Mouse (Mus musculus) urinary bladder, adult 18-20 months (tissue): Measurements from ENCODE around the gene Col8a1.

Experiments
- DNase-seq, 2 experiments: peaks; one replicate each; pipeline ENCODE4 v3.0.0; 2022; ENCODE audit warnings: low spot score in 2 of 2, mixed read lengths in 2 of 2

Gene Col8a1

DNA sequence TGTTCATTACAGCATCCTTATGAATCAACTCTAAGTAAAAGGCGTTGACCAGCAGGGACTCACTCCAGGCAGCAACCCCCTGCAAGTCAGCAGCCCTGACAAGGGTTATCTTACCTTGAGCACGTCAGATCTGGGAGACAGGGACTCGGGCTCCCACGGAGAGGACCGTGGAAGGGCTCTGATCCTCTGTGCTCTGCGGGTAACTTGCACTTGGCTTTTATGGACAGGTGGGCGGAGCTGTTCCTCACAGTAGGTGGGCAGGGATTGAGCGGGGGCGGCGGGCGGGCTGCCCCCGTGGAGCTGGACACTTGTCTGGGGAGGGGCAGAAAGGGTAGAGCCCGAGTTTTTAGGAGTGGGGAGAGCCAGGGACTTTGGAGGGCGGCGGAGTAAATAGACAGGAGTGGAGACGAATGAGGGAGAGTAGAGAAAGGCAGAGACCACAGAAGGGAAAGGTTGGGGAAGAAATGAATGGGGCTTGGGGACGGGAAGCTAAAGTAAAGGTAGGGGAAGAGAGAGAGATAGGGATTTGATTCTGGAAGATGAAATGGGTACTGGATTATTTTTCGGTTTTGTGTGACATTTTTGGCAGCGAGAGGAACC is at the start of gene Col8a1:
Col8a1 (minus strand) TSS at position 212 of the 600 bp plus-strand sequence.
- peak in 1 of 2 experiments; percentile 3 for DNase-seq

DNA sequence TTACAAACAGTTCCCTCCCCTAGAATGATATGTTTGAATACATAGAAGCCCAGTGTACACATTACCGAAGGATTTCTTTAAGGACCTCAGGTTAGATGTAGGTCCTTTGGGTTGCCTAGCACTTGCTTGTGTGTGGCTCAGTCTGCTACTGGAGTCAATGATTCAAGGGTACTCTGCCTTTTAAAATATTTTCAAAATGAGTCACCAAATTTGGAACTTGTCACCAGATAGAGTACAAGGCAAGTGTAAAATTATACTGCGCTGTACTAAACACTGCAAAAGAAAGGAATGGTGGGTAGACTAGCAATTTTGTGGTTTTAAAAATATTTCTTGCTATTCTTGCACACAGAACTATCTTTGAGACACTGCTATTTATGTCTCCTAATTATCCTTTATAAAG is 47.3 kb upstream of the Col8a1 start:
- DNase-seq, result no peak

DNA sequence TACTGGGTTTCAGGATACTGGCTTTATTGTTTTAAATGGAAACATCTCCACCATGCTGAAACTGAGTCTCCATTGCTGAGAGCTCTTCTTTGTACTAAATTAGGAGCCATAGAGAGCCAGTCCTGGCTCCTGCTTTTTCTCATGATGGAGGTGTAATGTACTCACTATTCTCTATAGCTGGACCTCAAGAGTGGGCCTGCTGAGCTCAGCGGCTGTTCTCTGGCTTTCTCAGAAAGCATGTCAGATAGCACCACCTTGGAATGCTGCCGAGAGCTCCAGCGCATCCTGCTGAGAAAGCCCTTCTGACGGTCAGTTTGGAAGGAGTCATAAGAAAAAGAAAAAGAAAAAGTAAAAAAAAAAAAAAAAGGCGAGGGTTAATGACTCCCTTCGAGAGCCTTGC is 41.8 kb upstream of the Col8a1 start:
- DNase-seq, result no peak

DNA sequence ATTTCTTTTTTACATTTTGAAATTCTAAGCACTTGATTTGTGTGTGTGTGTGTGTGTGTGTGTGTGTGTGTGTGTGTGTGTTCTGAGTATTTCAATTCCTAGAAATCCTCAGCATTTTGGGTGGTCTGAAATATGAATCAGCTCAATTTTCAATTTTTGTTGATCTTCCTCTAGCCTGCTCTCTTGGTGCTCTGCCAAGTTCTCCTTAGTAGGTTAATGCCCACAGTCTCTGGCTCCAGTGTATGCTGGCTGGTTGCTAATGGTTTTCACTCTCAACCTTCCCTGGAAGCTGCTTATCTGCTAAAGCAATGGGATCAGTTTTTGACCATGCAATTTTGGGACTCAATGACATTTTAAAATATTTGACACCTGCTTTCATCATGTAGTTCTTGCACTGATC is 24.5 kb upstream of the Col8a1 start:
- DNase-seq, result no peak

DNA sequence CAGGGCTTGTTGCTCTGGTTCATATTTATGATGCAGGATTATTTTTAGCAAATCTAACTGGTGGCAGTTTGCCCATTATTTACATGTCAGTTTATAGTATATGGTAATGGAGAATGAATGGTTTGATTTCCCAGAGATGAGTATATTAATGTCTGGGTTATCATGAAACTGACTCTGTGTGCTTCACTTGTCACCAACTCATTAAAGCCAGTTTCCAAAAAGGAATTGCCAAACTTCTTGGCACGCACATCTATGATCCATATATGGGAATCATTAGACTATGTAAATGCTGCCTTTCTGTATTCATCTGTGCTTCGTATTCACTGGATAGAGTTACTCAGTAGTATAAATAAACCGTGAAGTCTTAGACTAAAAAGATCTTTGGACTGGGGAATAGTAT is 11.1 kb upstream of the Col8a1 start:
- no peak for DNase-seq

DNA sequence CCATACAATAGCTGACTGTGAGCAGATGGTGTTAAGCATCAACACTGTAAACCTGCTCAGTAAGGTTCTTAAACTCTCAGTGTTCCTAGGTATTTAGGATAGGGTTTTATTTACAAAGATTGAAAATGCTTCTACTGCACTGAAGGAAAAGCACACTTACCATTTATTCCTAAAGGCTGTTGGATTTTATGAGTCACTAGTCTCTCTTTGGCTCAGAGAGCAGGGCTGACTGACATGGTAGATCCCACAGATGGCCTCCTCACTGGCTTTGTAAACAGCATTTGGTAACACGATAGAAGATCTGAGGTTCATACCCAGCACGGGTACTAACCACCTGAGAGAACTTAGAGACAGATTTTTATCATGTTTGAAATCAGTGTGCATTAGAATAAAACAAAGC is 5.3 kb upstream of the Col8a1 start:
- no peak for DNase-seq

DNA sequence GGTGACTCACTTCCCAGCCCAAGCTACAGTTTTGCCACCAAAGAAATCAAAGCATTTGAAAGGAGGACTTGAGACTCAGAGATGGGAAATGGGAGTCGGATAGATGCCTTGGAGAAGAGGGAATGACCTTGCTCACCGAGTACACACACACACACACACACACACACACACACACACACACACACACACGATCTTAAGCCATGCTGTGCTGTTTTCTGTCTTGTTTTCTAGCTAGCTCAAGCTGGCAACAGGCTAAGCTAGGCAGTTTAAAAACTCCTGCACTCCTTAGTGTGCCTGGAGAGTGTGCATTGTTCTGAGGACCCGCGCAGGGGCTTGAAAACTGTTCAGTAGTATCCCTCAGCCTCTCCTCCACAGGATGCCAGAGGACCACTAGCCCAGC is 1.2 kb upstream of the Col8a1 start:
- no peak for DNase-seq

DNA sequence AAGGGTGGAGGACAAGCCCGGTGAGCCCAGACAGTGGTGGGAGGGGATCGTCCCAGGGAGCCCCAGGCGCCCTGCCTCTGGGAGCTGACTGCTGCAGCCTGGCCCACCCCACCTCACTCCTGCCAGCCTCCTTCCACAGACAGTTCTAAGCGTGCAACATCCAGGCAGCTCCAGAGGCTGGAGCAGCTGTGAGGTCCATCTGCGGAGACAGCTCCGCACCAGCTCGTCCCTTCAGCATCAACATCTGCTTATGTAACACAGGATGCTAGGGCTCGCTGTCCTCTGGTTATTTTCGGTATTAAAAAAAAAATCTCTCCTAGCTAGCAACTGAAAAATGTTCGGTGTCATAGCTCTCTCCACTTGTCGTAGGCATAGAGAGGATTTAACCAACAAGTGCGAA is 704 bp upstream of the Col8a1 start:
- peak in 1 of 2 experiments; percentile 7 for DNase-seq

DNA sequence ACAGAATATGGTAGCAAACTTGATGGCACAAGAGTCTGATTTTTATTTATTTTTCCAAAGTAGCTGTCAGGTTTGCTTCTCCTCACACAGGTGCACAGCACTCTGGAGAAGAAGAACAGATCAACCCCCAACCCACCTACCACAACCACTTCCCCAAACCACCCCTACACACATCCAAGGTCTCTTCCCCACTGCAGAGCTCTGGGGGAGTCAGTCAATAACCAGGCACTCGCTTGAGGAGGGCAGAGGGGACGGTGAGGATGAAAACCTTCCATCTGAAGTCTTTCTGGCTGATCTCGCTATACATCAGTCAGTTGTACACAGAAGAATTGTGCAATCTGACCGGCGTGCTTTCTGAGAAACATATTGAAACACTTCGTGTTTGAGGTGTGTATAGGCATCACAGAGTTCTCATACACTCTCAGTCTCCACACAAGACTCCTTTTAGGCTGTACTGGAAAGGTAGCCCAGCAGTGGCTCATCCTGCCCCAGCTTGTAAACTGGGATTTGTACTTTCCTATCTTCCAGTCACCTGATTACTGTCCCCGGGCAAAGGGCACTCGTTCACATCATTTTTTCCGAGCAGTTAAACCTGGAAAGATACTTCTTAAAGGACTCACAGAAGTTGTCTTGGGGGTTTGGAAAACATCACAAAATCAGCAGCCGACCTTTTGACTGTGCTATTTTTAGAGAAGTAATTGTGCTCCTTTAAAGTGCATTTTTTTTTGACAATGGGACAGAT is 827 bp downstream of the Col8a1 start:
- no peak for DNase-seq

DNA sequence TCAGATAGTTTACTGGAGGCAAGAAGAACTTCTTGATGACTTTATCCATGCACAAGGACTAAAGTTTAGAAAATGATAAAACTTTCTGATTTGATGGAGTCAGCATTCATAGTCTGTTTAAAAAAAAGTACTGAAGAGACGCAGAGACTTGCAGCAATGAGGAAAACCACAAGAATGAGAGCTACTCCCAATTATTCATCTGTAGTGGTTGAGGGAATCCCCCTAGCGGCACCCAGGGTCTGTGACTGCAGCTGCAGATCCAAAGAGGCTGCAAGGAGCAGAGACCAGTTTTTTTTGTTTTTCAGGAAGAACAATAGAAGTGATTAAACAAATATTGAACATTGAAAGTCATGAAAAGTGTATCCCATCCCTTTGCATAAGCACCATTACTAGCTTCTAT is 4.0 kb downstream of the Col8a1 start:
- DNase-seq, result no peak

DNA sequence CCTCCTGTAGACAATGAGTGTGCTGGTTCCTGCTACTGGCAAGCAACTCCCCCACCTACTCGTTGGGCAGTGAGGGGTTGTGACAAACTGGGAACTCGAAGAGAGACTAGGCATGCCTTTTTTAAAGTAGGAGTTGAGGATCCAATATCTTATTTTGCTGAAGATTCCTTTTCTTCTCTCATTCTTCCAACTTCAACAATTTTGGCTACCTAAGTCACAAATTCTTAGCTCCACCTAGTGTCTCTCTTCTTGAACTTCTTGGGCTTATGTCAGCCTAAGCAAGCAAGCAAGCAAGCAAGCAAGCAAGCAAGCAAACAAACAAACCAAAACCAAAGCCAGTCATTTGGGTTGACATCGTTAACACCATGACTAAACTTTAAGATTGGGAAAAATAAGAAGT is 6.4 kb downstream of the Col8a1 start:
- no peak for DNase-seq

DNA sequence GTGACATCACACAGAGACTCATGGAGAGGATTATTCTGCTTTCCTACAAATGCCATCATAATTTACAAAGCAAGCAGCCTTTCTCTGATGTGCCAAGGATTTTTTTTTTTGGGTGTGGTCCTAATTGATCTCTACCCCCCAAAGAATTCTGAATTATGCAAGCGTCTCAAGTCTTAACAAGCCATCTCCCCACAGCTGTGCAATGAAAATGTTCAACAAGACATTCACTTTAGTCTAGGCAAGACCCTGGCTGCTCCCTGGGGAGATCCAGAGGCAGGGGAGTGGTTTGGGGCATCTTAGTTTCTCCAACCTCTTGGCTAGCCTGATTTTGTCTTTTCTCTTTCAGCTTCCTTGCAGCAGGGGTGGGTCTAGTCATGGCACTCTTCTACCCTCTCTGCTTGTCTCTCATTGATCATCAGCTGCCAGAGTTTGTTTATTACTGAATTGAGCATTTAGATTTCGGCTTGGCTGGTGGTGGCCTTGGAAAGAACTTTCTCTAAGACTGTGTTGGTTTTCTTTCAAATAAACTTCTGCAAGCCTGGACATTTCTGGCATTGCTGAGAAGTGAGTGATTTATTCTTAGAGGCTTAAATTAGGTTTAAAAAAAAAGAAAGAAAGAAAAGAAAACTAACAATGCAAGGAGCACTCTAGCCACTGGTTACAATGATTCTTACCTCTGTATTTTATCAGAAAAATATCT is 7.0 kb downstream of the Col8a1 start:
- DNase-seq, result no peak

DNA sequence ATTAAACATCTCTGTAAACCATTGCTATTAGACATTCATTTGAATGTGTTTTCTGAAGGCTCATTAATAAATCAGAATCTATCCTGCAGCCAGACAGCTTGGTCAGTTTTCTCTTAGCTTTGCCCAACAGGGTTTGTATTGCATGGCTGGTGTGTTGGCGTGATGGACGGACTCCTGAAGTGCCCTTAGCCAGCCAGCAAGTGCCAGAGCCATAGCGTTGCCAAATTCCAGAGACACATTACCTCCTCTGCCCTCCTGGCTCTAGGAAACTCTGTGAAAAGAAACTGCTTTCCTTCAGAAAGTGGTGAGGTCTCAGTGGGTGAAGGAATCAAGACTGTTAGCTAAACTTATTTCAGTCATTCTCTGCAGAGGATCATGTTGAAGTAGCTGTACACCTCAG is 14.4 kb downstream of the Col8a1 start:
- DNase-seq, result no peak

DNA sequence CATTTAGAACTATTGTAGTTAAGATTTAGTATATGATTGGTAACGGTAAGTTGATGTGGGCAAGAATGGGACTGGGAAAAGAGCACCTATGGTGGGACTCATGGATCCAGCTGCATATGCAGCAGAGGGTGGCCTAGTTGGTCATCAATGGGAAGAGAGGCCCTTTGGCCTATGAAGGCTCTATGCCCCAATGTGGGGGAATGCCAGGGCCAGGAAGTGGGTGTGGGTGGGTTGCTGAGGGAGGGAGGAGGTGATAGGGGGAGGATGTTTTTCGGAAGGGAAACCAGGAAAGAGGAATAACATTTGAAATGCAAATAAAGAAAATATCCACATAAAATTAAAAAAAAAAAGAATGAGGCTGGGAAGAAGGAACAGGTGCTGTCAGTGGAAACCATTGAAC is 19.6 kb downstream of the Col8a1 start:
- DNase-seq, result no peak

DNA sequence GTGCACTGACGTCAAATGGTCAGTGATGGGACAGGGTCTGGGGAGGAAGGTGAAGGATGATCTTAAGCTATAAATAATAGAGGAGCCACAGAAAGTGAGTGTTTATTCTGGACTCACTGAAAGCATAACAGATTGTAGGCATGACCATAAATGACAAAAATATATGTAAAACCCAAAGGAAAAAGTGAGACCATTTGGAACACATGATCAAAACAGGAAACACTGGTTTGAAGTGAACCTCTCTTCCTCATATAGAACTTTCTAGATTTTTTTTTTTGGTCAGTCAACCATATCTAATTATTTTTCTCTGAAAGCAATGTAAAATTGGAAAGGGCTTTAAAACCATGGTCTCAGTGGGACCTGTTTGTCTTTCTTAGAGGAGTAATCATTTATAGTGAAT is 21.0 kb downstream of the Col8a1 start:
- DNase-seq, result no peak

DNA sequence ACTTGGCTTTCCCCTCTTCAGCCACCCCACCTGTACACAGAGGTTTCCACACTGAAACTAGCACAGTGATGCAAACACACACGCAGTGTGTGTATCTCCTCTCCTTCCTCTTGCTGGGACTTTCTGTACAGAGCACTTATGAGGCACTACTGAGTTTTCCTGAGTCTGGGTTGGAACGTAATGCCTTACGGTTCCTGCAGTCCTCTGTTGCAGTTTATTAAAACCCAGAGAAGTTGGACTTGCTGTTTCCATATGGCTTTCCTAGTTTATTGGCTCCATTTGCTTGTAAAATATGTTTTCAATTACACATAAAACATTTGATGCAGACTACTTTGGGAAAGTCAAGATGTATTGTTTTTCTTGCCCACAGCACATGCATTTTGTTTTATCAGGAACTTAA is 21.4 kb downstream of the Col8a1 start:
- no peak for DNase-seq

DNA sequence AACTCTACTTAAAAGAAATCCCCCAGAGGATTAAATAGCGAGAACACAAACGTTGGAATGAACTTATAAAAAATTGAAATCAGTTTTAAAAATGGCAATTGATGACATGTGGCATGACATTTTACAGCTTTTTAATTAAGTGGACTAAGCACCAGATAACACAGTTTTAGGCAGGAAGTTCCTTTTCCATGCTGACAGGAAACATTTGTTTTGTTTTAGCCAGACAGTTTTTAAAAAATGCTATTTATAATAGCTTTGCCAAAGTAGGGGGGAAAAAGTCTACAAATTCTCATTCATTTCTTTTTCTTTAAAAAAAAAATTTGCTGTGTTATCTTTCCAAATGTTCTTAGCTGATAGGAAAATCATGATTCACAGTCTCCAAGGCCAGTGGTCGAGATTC is 29.6 kb downstream of the Col8a1 start:
- no peak for DNase-seq

DNA sequence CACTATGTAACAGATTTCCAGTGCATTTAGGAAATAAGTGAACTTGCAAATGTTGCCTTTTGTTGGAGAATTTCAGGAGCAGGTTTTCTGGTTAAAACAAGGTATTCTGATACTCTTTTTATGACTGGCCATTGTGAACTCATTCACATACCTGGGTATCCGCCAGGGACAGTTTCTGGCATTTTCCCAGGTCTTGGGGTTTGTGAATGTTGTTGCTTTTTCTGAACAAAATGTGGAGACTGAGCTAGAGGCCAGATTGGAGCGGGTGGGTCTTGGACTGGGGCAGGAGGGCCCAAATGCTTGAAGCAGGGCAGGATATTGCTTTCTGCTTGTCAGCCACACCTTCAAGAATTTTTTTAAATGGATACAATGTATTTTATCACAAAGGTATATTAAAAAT is 35.6 kb downstream of the Col8a1 start:
- no peak for DNase-seq

DNA sequence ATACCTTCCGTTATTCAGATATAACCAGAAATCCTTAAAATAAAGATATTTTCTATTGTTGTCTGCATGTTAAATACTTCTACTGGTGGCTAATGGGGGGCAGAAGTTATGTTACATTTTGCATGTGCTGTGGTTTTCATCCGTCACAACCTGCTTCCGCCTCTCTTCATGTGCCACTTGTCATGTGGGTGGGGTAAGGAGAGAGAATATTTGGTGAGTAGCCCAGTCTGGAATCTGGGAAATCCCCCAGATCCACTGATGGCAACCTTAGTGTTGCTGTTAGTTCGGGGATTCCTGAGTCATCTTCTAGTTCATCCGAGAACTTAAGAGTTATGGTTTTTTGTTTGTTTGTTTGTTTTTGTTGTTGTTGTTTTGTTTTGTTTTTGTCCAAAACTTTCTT is 55.8 kb downstream of the Col8a1 start:
- DNase-seq, result no peak

DNA sequence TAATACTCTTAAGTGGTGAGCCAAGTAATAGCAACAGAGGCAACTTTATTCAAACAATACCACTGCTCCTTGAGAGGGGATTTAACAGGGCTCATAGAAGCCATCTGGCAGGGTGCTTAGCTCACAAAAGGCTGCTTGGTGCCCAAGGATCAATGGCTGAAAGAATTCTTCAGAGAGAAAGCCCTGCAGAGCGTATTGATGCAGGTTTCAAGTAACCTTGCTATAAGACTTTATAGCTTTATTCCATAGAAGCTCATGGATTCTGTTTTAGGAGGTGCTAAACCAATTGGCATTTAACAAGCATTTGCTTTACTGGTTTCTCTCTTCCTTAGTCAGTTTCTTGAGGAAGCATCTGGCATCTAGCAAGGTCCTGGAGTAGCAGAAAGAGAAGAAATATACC is 59.8 kb downstream of the Col8a1 start:
- no peak for DNase-seq

DNA sequence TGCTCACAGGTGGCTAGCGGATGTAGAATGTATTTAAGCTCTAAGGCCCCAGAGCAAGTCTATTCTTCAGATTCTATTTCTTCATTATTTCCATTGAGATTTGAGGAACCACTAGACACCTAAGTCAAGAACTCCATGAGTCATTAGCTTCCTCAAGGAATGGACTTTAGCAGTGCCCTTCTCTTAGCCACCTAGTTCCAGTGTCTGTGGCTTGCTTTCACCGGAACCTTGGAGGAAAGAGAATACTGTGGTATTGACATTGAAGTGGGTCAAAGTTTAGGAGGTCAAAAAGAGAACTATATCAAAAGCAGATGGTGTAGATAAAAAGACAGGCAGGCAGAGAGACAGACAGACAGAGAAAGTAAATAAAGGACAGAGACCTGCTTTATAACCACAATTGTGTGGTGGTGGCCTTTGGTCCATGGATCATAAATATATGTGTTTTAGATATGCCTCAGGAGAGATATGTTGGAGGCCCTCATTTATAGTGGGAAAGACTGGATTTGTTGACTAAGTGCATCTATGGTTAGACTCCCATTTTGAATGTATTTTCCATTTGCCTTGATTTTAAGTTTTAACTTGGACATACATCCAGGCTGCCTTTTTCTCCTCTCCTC is 60.5 kb downstream of the Col8a1 start:
- DNase-seq, result no peak

DNA sequence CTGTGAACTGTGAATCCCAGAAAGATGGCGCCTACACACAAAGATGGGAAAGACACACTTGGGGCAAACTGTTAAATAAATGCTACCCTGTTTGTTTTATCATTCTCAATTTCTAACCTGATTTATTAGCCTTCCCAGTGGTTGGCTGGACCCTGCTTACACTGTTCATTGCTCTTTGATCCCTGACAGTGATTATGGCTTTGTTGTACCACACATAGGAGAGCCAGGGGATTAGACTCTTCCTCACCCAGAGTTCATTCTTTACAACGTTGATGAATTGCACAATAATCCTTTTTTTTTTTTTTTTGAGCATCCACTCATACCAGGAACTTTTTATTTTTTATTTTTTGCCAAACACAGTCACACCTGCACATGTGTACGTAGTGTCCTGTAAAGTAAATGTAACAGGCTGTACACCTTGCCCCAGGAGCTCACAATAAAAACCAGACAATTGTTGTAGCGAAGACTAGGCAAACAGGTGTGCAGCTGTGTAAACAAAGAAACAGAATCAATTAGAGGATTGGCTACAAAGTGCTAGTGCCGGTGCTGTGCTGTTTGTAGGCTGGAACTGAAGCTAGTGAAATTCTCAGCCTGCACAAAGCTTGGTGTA is 68.6 kb downstream of the Col8a1 start:
- DNase-seq, result no peak
